Mouse (Mus musculus) olfactory bulb, adult 2 months (tissue): Measurements from ENCODE around the gene 2210016F16Rik.

Experiments used
- CTCF ChIP-seq: fragments of 200-500 bp; IDR thresholded peaks from 2 replicates; pipeline ENCODE4 v1.5.1; 2012; ENCODE audit warnings: low read depth, mild to moderate bottlenecking, low read length, moderate library complexity; ENCODE audit not compliant: insufficient read depth
- POLR2A ChIP-seq: fragments of 200-500 bp; IDR thresholded peaks from 2 replicates; pipeline ENCODE4 v1.6.1; 2012; ENCODE audit warnings: mild to moderate bottlenecking, low read depth, low read length, moderate library complexity; ENCODE audit not compliant: insufficient read depth

DNA sequence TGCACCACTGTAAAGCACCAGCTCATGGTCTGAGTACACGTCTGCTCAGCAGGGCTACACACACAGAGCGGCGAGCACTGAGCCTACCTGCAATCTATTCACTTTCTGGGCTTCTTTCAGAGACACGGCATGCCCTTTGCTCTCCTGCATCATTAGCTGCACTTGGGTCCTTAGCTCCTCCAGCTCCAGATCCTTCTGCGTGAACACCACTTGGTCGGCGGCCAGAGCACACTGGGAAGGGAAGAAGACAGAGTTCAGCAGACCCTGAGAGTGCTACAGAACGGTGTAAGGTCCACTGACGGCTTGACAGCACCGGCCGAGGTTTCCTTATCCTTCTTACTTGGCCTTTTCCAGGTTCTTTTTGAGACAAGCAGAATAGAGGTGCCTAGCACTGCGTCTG lies 47.6 kb downstream of the 2210016F16Rik start:
- no peak for TF ChIP-seq CTCF
- no peak for TF ChIP-seq POLR2A
